ENCODE assay signal across 17 mouse cellular contexts in the genomic region with DNA sequence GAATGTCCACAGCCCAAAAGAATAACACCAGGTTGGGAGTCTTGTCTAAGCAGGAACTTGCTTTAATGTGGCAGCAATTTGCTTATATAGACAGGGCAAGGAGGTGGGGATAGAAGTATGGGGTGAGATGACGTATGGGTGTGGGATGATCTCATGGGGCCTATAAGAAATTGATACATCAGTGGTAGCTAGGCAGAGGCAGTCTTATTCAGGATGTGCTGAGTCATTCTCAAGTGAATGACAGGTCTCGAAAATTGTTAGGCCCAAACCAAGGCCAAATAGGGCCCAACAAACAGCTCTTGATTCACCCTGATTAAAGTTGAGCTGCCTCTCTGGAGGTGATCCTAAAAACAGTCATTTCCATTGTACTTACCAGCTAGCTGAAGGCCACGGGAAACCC.
"Had no signal": no experiment of that assay in that cellular context is flagged by ENCODE, and none has a peak within 500 bp of the region (broad histone marks: within the 10 kb centered on the region; RNA-seq: fewer than 3 reads in every experiment).

No protein-coding gene starts in this region.

- H3K4me3 ChIP-seq: kidney, embryonic 15.5 days; liver, embryonic 13.5 days; midbrain, embryonic 12.5 days; midbrain, embryonic 15.5 days; neural tube, embryonic 12.5 days; neural tube, embryonic 15.5 days had no signal

- DNase-seq: kidney, adult 8-10 months; kidney, postnatal 10 days; kidney, postnatal 36 days; liver, embryonic 13.5 days; lung, adult 2 months; lung, postnatal 14 days; lung, postnatal 4 days; right cerebral cortex, adult 18-20 months; right cerebral cortex, postnatal 14 days; right cerebral cortex, postnatal 4 days; thymus, adult 2 months; thymus, postnatal 14 days had no signal

- H3K9me3 ChIP-seq: kidney, embryonic 15.5 days; liver, embryonic 13.5 days; midbrain, embryonic 12.5 days; midbrain, embryonic 15.5 days; neural tube, embryonic 12.5 days; neural tube, embryonic 15.5 days had no signal

- H3K36me3 ChIP-seq: kidney, embryonic 15.5 days; liver, embryonic 13.5 days; midbrain, embryonic 12.5 days; midbrain, embryonic 15.5 days; neural tube, embryonic 12.5 days; neural tube, embryonic 15.5 days had no signal

- H3K4me1 ChIP-seq: liver, embryonic 13.5 days; midbrain, embryonic 12.5 days; midbrain, embryonic 15.5 days; neural tube, embryonic 12.5 days; neural tube, embryonic 15.5 days had no signal

- H3K27me3 ChIP-seq: kidney, embryonic 15.5 days; liver, embryonic 13.5 days; midbrain, embryonic 12.5 days; midbrain, embryonic 15.5 days; neural tube, embryonic 12.5 days; neural tube, embryonic 15.5 days had no signal

- ATAC-seq: midbrain, embryonic 15.5 days had no signal
